Mouse (Mus musculus) macrophage (primary cell): Measurements from ENCODE around the gene Nek8. TPM values are rescaled to one million over a fixed set of nuclear protein-coding genes. Genes with fewer than 3 reads are reported as not detected.
"Not testable (repeated sequence)": the region's sequence is repeated elsewhere in the genome, so short reads cannot be mapped to it uniquely, and the experiment has no call there.

Source experiments
- H3K27ac ChIP-seq: fragments of 350-480 bp; formaldehyde crosslinking; 2 replicates; pipeline ENCODE4 v1.9.0; 2021
- H3K36me3 ChIP-seq: fragments of 350-480 bp; formaldehyde crosslinking; 2 replicates; pipeline ENCODE4 v1.9.0; 2021; ENCODE audit errors: inconsistent target
- H3K4me3 ChIP-seq: fragments of 350-480 bp; formaldehyde crosslinking; 2 replicates; pipeline ENCODE4 v1.9.0; 2021; ENCODE audit errors: inconsistent target
- H3K79me2 ChIP-seq: fragments of 350-480 bp; formaldehyde crosslinking; 2 replicates; pipeline ENCODE4 v1.9.0; 2021; ENCODE audit errors: inconsistent target
- WGBS: methylation state at CpG from one replicate; pipeline ENCODE4 v1.1.7; 2026; ENCODE audit warnings: inconsistent platforms; ENCODE audit not compliant: missing documents; 5-methylcytosine and 5-hydroxymethylcytosine counted together
- polyA plus RNA-seq: library from polyadenylated mRNA; stranded (reverse); fragments of 250-400 nt; gene quantifications from 3 replicates; pipeline ENCODE4 v1.2.4, GENCODE M21; 2018; ENCODE audit warnings: inconsistent platforms

Nek8 gene
- polyA plus RNA-seq, 1 experiment from 2014 or later: 0.89 TPM

DNA sequence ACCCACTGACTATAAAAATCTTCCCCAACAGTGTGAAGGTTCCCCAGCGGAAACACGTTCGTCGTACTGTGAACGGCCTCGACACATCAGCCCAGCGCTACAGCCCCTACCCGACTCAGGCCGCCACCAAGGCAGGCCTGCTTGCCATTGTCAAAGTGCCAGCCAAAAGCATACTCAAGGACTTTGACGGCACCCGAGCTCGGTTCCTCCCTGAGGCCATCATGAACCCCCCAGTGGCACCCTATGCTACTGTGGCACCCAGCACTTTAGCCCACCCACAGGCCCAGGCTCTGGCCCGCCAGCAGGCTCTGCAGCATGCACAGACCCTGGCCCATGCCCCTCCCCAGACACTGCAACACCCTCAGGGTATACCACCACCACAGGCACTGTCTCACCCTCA is 22.7 kb downstream of the Nek8 start:
- Histone ChIP-seq H3K79me2 (no peaks in the 10 kb centered on the region), H3K36me3 (peaks cover 21% of the 10 kb centered on the region), H3K27ac (no peak overlapping the region), H3K4me3 (no peak overlapping the region)
- 89% methylated on average over 13 of the region's 13 CpGs for WGBS

DNA sequence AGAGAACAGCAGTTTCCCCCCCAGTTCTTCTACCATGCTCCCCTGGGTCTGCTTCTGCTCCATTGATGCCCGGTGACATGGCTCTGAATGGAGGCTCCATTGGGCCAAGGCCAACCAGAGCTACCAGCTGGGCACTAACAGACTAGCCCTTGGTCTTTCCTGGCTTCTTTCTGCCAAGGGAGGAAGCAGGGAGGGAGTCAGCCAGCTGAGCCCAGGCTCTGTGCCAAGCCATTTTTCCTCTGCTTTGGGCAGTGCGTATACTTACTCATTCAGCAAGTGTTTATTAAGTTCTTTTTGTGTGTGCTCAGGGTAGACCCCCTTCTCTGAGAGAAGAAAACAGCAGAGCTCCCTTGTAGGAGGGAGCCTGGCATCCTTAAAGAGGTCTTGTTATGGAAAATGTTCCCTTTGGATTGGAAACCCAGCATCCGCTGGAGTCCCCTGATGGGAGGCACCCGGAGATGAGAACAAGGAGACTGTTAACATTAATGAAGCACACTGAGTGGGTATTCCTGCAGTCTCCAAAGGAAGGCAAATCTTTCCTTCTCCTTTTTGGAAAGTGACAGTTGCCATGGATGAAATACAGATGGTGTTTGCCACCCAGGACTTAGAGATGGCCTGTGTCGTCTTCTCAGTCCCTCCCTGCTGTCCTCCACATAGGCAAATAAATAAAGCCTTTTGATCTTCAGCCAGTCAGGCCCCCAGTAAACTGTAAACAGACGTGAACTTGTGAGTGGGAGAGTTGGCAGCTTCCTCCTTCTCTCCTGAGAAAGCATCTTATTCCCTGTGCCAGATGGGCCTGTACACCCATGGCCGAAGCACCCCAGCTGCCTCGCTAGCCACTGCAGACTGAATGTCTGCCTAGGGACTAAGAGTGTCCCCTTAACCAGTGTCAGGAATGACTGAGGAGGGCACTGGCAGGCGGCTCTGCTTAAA is 23.9 kb downstream of the Nek8 start:
- Histone ChIP-seq H3K27ac (no peak overlapping the region), H3K36me3 (peaks cover 30% of the 10 kb centered on the region), H3K79me2 (no peaks in the 10 kb centered on the region), H3K4me3 (no peak overlapping the region)
- WGBS: 93% methylated on average over 9 of the region's 9 CpGs

DNA sequence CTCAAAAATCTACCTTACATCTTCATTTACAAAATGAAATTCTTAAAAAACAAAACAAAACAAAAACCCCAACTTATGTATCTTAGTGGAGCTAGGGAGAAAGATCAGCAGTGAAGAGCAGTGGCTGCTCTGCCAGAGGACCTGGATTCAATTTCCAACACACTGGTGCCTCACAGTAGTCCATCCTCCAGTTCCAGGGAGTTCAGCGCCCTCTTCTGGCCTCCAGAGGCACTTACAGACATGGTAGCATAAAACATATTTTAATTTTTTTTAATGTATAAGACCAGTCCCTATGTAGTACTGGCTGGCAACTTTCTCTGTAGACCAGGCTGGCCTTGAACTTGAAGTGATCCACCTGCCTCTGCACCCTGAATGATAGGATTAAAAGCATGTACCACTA is 25.3 kb downstream of the Nek8 start:
- no peaks in the 10 kb centered on the region for H3K79me2 ChIP-seq
- WGBS: 40% methylated on average over 1 of the region's 1 CpGs
- H3K4me3 ChIP-seq: no peak overlapping the region
- peaks cover 34% of the 10 kb centered on the region for H3K36me3 ChIP-seq
- H3K27ac ChIP-seq: no peak overlapping the region

DNA sequence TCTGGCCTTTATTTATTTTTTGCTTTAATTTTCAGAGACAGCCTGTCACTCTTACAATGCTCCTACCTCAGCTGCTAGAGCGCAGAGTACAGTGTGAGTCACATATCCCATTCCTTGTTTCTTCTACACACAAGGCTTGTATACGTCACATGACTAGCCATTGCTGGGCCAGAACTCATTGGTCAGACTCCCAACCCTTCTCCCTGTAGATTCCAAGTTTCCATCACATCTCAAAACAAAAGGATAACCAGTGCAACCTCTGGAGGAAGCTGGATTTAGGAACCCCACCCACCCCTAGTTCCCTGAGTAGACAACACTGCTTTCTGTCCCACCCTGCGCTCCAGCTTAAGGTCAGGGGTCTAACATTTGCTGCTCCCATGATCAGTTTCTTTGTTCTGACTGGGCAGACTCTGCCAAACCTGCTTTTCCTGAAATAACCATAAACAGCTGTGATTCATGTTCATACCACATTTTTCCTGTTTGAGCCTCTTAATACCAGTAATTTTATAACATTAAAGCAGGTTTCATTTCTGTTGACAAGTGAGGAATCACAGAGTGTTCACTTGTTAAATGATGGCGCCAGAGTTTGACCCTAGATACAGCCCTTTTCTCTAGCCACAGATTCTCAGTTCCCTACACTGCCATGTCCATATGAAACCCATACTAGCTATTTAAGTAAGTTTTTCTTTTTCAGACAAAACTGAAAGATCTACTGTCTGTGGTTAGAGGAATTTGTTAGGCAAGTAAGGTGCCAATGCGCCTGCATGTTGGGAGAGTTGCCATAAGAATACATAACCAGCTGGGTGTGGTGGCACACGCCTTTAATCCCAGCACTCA is 29.6 kb downstream of the Nek8 start:
- Histone ChIP-seq H3K36me3 (peaks cover 45% of the 10 kb centered on the region), H3K4me3 (no peak overlapping the region), H3K79me2 (peaks cover 5% of the 10 kb centered on the region; the same call in 1 of the 2 replicates), H3K27ac (no peak overlapping the region)
- WGBS: 85% methylated on average over 6 of the region's 6 CpGs

DNA sequence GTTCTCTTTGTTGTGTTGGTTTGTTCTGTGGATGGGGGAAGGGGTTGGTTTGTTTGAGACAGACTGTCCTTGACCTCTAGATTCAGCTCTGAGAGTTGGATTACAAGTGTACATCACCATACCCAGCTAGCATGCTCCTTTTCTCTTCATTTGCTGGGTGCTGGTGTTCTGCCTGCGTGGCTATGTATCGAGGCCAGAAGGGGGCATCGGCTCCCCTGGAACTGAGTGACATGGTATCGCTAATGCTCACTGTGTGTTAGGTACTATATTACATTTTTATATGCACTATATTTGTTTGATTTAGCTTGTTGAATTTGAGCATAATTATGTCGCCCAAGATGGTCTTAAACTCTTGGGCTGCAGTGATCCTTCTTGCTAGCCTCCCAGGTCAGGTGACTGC is 30.3 kb downstream of the Nek8 start:
- Histone ChIP-seq H3K79me2 (peaks cover 12% of the 10 kb centered on the region; the same call in 1 of the 2 replicates), H3K27ac (no peak overlapping the region), H3K4me3 (no peak overlapping the region), H3K36me3 (peaks cover 45% of the 10 kb centered on the region)
- WGBS: 98% methylated on average over 5 of the region's 5 CpGs

DNA sequence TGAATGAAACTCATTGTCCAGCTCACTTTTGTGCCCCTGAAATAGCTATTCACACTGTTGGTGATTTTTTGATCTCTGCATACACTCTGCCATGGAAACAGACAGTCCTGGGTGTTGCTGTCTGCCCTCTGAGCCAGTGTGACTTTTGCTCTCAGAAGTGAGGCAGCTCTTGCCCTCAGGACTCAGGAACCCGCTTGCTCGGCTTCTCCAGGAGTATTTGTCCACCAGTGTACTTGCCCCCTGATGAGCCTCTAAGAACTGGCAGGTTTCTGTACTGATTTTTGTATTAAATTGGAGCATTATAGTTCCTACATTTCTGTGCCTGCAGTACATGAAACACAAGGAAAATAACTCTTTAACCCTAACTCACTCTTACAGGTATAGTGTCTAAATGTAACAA is 33.0 kb downstream of the Nek8 start:
- WGBS: 85% methylated on average over 2 of the region's 2 CpGs
- Histone ChIP-seq H3K27ac (no peak overlapping the region), H3K79me2 (peaks cover 39% of the 10 kb centered on the region), H3K4me3 (no peak overlapping the region), H3K36me3 (peaks cover 35% of the 10 kb centered on the region)

DNA sequence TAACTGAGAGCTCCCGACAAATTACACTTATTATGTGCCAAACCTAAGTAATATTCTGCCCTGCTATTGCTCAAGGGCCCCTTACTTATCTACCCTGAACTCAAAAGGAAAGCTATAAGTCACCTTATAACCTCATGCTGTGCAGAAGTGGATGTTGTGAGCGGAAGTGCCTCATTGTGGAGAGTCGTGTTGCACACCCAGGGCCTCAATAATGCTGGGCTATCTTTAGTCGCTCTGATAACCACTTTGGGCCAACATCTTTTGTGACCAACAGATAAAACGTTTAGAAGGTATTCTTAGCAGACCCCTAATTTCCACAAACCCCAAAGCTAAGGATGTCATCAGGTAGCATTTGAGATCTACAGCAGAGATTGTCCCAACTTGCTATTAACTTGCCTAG is 35.8 kb downstream of the Nek8 start:
- Histone ChIP-seq H3K36me3 (peaks cover 19% of the 10 kb centered on the region), H3K4me3 (no peak overlapping the region), H3K27ac (no peak overlapping the region), H3K79me2 (peaks cover 67% of the 10 kb centered on the region)
- 78% methylated on average over 5 of the region's 5 CpGs for WGBS

DNA sequence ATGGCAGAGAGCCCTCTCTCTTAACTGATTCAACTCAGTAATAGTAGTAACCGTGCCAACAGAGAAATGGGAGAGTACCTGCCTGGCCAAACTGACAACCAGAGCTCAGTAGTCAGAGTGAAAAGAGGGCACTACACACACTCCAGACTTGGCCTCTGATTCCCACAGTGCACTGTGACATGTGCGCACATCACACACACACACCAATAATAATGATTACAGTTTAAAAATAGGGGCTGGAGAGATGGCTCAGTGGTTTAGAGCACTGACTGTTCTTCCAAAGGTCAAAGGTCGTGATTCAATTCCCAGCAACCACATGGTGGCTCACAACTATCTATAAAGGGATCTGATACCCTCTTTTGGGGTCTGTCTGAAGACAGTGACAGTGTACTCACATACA is 38.5 kb downstream of the Nek8 start:
- WGBS: 94% methylated on average over 3 of the region's 3 CpGs
- no peak overlapping the region for H3K27ac ChIP-seq

DNA sequence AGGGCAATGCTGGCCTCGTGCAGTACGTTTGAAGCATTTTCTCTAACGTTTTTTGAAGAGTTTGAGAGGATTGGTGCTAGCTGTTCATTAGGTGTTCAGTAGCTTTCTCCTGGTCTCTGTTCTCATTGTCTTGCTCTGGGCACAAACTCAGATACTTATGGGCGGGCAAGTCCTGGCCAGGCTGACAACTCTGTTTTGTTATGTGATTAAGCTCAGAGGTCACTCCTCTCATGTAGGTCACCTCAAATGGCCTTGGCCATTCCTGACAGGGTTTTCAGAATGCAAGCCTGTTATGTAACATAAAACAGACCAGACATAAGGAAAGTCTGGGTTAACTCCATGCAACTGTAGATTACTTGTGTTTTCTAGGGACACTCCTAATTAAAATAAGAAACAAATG is 38.9 kb downstream of the Nek8 start:
- Histone ChIP-seq H3K36me3 (no peaks in the 10 kb centered on the region), H3K4me3 (no peak overlapping the region), H3K27ac (no peak overlapping the region), H3K79me2 (peaks cover 98% of the 10 kb centered on the region)
- 89% methylated on average over 4 of the region's 4 CpGs for WGBS

More for the DNA sequence above, 38.5 kb downstream of the Nek8 start:
- H3K36me3 ChIP-seq: no peaks in the 10 kb centered on the region
- H3K79me2 ChIP-seq: peaks cover 94% of the 10 kb centered on the region
- H3K4me3 ChIP-seq: no peak overlapping the region

DNA sequence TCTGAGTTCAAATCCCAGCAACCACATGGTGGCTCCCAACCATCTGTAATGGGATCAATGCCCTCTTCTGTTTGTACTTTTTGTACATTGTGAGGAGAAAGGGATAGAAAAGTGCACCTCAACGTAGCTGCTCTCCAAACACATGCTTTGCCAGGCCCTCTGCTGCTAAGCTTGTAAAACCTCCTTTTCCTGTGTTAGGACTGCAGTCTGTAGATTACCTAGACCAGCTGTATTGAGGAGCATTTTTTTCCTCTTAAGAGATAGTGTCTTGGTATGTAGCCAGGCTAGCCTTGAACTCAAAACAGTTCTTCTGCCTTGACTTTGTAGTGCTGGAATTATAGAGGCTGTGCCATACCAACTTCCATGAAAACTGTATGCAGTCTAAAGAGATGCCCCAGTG is 40.3 kb downstream of the Nek8 start:
- Histone ChIP-seq H3K4me3 (no peak overlapping the region), H3K79me2 (peaks cover 100% of the 10 kb centered on the region), H3K27ac (no peak overlapping the region), H3K36me3 (no peaks in the 10 kb centered on the region)
- WGBS: 83% methylated on average over 1 of the region's 1 CpGs

DNA sequence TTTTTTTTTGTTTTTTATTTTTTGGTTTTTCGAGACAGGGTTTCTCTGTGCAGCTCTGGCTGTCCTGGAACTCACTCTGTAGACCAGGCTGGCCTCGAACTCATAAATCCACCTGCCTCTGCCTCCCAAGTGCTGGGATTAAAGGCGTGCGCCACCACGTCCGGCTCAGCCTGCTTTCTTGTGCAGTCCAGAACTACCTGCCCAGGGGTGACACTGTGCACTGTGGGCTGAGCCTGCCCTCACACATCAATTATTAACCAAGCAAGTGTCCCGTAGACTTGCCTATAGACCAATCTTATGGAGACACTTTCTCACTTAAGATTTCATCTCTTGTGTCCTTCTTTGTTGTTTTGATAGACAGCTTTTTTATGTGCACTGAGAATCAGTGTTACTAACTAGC is 41.2 kb downstream of the Nek8 start:
- H3K36me3 ChIP-seq, H3K27ac ChIP-seq, H3K4me3 ChIP-seq: not testable (repeated sequence)
- whole genome bisulfite sequencing: 96% methylated on average over 6 of the region's 7 CpGs
- H3K79me2 ChIP-seq: peaks cover 100% of the 10 kb centered on the region

DNA sequence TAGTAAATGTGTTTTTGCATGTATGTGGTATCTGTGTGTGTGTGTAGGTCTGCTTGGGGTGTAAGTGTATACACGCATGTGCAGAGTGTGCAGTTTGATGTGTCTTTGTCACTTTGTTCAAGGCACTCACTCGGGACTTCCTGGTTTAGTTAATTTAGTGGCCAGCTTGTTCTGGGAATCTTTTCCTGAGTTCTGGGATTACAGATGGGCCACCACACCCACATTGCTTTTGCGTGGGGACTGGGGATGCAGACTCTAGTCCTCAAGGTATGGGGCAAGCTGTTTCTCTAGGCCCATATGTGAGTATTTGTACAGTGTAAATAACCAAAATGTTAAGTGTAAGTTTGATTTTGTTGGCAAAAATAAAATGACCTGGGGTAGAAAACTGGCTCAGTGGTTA is 42.1 kb downstream of the Nek8 start:
- Histone ChIP-seq H3K79me2 (peaks cover 100% of the 10 kb centered on the region), H3K4me3 (no peak overlapping the region), H3K36me3 (no peaks in the 10 kb centered on the region), H3K27ac (no peak overlapping the region)
- WGBS: 89% methylated on average over 3 of the region's 3 CpGs

DNA sequence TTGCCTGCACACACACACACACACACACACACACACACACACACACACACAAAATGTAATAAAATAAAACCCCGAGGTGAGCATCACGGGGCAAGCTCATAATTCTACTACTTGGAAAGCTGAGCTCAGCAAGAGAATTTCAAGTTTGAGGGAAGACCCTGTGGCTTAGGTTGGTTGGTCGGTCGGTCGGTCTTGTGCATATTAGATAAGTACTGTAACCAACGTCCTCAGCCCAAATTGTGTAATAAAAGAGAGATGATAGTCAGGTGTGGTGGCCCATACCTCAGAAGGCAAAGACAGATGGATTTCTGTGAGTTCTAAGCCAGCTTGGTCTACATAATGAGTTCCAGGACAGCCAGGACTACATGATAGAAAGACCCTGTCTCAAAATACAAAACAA is 42.6 kb downstream of the Nek8 start:
- Histone ChIP-seq H3K36me3 (no peaks in the 10 kb centered on the region), H3K79me2 (peaks cover 100% of the 10 kb centered on the region), H3K27ac (no peak overlapping the region), H3K4me3 (no peak overlapping the region)
- 88% methylated on average over 6 of the region's 6 CpGs for WGBS

DNA sequence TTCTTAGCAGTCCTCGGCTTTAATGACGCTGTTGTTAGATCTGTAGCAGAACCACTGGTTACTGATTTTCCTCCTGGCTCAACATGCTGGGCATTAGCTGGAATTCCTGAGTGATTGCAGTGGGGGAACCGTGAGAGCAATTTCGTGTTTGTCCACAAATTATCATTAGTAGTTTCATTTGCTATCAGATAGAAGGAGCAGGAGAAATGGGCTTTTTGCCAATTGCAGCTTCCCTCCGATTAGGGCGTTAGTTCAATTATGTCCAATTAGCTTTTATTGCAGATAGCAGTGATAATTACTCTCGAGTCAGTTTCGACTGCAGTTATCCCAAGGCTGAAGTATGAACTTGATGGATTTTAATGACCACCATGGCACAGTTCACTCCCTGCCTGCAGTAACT is 47.0 kb downstream of the Nek8 start:
- no peak overlapping the region for H3K27ac ChIP-seq
- no peak overlapping the region for H3K4me3 ChIP-seq
- H3K79me2 ChIP-seq: peaks cover 99% of the 10 kb centered on the region
- H3K36me3 ChIP-seq: no peaks in the 10 kb centered on the region
- 98% methylated on average over 8 of the region's 8 CpGs for WGBS

DNA sequence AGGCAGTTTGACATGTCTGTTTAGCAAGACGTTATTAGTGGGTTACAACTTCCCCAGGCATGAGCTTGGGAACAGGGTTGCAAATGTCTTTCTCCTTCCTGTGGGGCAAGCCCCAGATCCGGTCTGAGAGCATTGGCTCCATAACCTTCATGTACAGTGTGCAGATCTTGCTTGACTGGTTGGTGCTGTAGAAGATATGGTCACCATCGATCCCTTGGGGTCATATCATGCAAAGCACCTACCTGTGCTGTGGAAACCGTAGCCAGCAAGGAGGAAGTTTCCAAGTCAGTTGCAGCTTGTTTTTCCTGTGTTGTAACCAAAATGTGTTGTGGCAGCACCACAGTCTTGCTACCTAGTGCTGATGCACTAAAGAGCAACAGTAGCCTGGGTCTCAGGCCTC is 49.7 kb downstream of the Nek8 start:
- peaks cover 99% of the 10 kb centered on the region for H3K79me2 ChIP-seq
- 3% methylated on average over 4 of the region's 4 CpGs for WGBS
- H3K36me3 ChIP-seq: no peaks in the 10 kb centered on the region
- H3K27ac ChIP-seq: no peak overlapping the region
- no peak overlapping the region for H3K4me3 ChIP-seq
